9 mouse cellular contexts compared by ENCODE assay signal in genomic region chr1:21166762-21167161, GRCm38 (mm10). TPM values are rescaled to one million over a fixed set of nuclear protein-coding genes. Genes with fewer than 3 reads are reported as not detected.
DNase-seq lines count a peak whose midpoint lies in the region; ATAC-seq and TF ChIP-seq lines count a peak whose summit lies in the region.
"Had no signal": no experiment of that assay in that cellular context is flagged by ENCODE, and none has a peak within 500 bp of the region (broad histone marks: within the 10 kb centered on the region; RNA-seq: fewer than 3 reads in every experiment).

No protein-coding gene starts in this region.

- no peak for DNase-seq in heart, adult 18-20 months
- DNase-seq in brain, embryonic 14.5 days (ENCODE audit: low read depth): peak; percentile 8
- DNase-seq in midbrain, embryonic 11.5 days (ENCODE audit: low spot score, missing footprints): no peak
- no peak for DNase-seq in MN1 (ENCODE audit: low spot score)
- no peak for DNase-seq in adrenal gland, adult 18-20 months (ENCODE audit: low spot score in 2 of 2)
- no peak for DNase-seq in cerebellum, adult 18-20 months

- TF ChIP-seq CTCF in brain, embryonic 14.5 days (IDR thresholded peaks at IDR 0.05; ENCODE audit: borderline replicate concordance, extremely low read depth, insufficient read depth, insufficient read length): no peak

- H3K9ac ChIP-seq in heart, embryonic 14.5 days (ENCODE audit: low read length): peak overlapping the region; percentile 70
- peak overlapping the region; percentile 25; the same call in 1 of the 2 replicates for H3K9ac ChIP-seq in hindbrain, embryonic 12.5 days
- peak overlapping the region; percentile 41 for H3K9ac ChIP-seq in midbrain, embryonic 11.5 days (ENCODE audit: low read length)

- H3K27ac ChIP-seq in heart, embryonic 14.5 days (replicated peaks in 1 of 2; ENCODE audit: control insufficient read depth in 1 of 2, insufficient read depth in 1 of 2, low read depth in 2 of 2, low read length in 2 of 2): no peak overlapping the region
- no peak overlapping the region for H3K27ac ChIP-seq in hindbrain, embryonic 12.5 days
- H3K27ac ChIP-seq in midbrain, embryonic 11.5 days (ENCODE audit: low read depth, low read length): no peak overlapping the region

- H3K4me1 ChIP-seq in heart, embryonic 14.5 days (ENCODE audit: control insufficient read depth in 2 of 2, insufficient read depth in 2 of 2, low read length in 2 of 2): peaks cover 0 to 7% of the 10 kb centered on the region in 2 experiments; a peak in 2 of 4 replicates
- peaks cover 10% of the 10 kb centered on the region for H3K4me1 ChIP-seq in hindbrain, embryonic 12.5 days
- H3K4me1 ChIP-seq in midbrain, embryonic 11.5 days (ENCODE audit: control insufficient read depth, insufficient read depth, low read length): no peaks in the 10 kb centered on the region

- ATAC-seq in heart, embryonic 14.5 days (ENCODE audit: insufficient number of reproducible peaks, insufficient read depth, low FRiP score, low read depth): no peak
- ATAC-seq in hindbrain, embryonic 12.5 days (ENCODE audit: low FRiP score): peak; percentile 59
- ATAC-seq in midbrain, embryonic 11.5 days (ENCODE audit: low FRiP score): peak; percentile 54

- H3K36me3 ChIP-seq in heart, embryonic 14.5 days (ENCODE audit: control insufficient read depth, insufficient read depth, low read length): no peaks in the 10 kb centered on the region
- no peaks in the 10 kb centered on the region for H3K36me3 ChIP-seq in hindbrain, embryonic 12.5 days
- no peaks in the 10 kb centered on the region for H3K36me3 ChIP-seq in midbrain, embryonic 11.5 days (ENCODE audit: control insufficient read depth, insufficient read depth, low read length)
- H3K36me3 ChIP-seq: G1E had no signal

- H3K4me2 ChIP-seq in heart, embryonic 14.5 days (ENCODE audit: low read length): peak overlapping the region; percentile 75
- peak overlapping the region; percentile 70 for H3K4me2 ChIP-seq in hindbrain, embryonic 12.5 days (replicated peaks)
- H3K4me2 ChIP-seq in midbrain, embryonic 11.5 days: peak overlapping the region; percentile 44

- H3K9me3 ChIP-seq in heart, embryonic 14.5 days (ENCODE audit: control insufficient read depth, low read length): no peaks in the 10 kb centered on the region
- no peaks in the 10 kb centered on the region for H3K9me3 ChIP-seq in hindbrain, embryonic 12.5 days (replicated peaks)
- no peaks in the 10 kb centered on the region for H3K9me3 ChIP-seq in midbrain, embryonic 11.5 days (ENCODE audit: control insufficient read depth, low read length)
- H3K9me3 ChIP-seq: G1E had no signal

- peak overlapping the region; percentile 47 to 50; a peak in 3 of 4 replicates for H3K4me3 ChIP-seq in heart, embryonic 14.5 days (ENCODE audit: control insufficient read depth in 1 of 2, insufficient read depth in 1 of 2, low read depth in 1 of 2, low read length in 2 of 2)
- H3K4me3 ChIP-seq in hindbrain, embryonic 12.5 days: peak overlapping the region; percentile 39
- H3K4me3 ChIP-seq in midbrain, embryonic 11.5 days (ENCODE audit: low read depth, low read length): peak overlapping the region; percentile 24

- H3K27me3 ChIP-seq in heart, embryonic 14.5 days (ENCODE audit: control insufficient read depth, insufficient read depth, low read length): peaks cover 3% of the 10 kb centered on the region; the same call in 1 of the 2 replicates
- peaks cover 10% of the 10 kb centered on the region; the same call in 1 of the 2 replicates for H3K27me3 ChIP-seq in hindbrain, embryonic 12.5 days
- H3K27me3 ChIP-seq in midbrain, embryonic 11.5 days (ENCODE audit: control insufficient read depth, insufficient read depth, low read length): no peaks in the 10 kb centered on the region

- no peak for TF ChIP-seq POLR2A in brain, embryonic 14.5 days (IDR thresholded peaks at IDR 0.05; ENCODE audit: borderline replicate concordance, extremely low read depth, insufficient read depth, insufficient read length, poor library complexity, severe bottlenecking)

- 62% methylated on average over 4 of the region's 4 CpGs for WGBS in heart, embryonic 14.5 days
- WGBS in hindbrain, embryonic 12.5 days: 71% methylated on average over 4 of the region's 4 CpGs
- WGBS in midbrain, embryonic 11.5 days: 76% methylated on average over 4 of the region's 4 CpGs

RNA-seq across cellular contexts. Expression of gene Tmem14a, which starts 51.6 kb away (rescaled TPM):
- 11.8 and 12.5 TPM in 2 replicates for polyA plus RNA-seq in heart, embryonic 14.5 days (2014; fragmentation: Nextera tagmentation; extraction: Ambion mirVana)
- total RNA-seq in heart, adult 18-20 months (2021): 1 to 10 TPM; 2.5 to 3.4 TPM
- 11.3 and 14.9 TPM in 2 replicates for polyA plus RNA-seq in brain, embryonic 14.5 days (2012; rRNA removed)
- polyA plus RNA-seq in hindbrain, embryonic 12.5 days (2016; fragmentation: Nextera tagmentation; extraction: Ambion mirVana): 13.7 and 15.3 TPM in 2 replicates
- polyA plus RNA-seq in midbrain, embryonic 11.5 days (2014; fragmentation: Nextera tagmentation; extraction: Ambion mirVana): 13.1 and 13.9 TPM in 2 replicates
- total RNA-seq in adrenal gland, adult 18-20 months (2021): 1 to 10 TPM; 5.5 to 5.9 TPM
